Mouse (Mus musculus): Measurements from ENCODE around the gene Prex1.

DNA sequence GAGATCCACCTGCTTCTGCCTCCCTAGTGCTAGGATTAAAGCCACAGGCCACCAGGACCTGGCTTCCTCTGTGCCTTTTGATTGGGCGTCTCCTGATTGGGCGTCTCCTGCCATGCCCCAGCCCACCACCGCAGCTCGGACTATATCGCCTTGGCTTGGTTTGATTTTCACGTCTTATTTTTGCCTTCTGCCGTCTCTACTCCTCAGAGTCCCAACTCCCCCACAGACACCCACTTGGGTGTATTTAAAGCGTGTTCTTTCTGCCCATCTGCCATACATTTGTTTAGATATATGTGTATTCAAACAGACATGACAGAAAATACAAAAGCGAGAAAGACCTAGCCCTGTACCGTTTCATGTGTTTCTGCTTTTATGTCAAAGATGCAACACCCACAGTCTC lies 14.2 kb upstream of the Prex1 start:
- TF ChIP-seq POLR2A (IDR thresholded peaks at IDR 0.05; ENCODE audit: borderline replicate concordance, control insufficient read depth, low read depth, low read length) (no peak), CTCF (IDR thresholded peaks at IDR 0.05; ENCODE audit: control insufficient read depth, insufficient read depth, low read length) (no peak)

All from bone marrow, adult 2 months (tissue).